Mouse (Mus musculus) neural tube, postnatal 0 days (tissue): ENCODE measurements around the gene Ttc23. TPM values are rescaled to one million over a fixed set of nuclear protein-coding genes. Genes with fewer than 3 reads are reported as not detected.

Experiments
- microRNA-seq: library from miRNA; unstranded; fragments of <30 nt; microRNA quantifications from one replicate; pipeline ENCODE4, GENCODE M21; 2016
- polyA plus RNA-seq: library from polyadenylated mRNA; unstranded; fragments of >200 nt; fragmentation: Nextera tagmentation; extraction: Ambion mirVana; gene quantifications from 2 replicates; pipeline ENCODE4 v1.2.1, GENCODE M21; 2015

The Ttc23 gene
- polyA plus RNA-seq, result 5.6 and 6.3 TPM in 2 replicates

GRCm38 (mm10) chr7:67647277-67647676 is at the start of gene Ttc23:
Gene Ttc23, plus strand, starts transcription at chr7:67647410.

DNA sequence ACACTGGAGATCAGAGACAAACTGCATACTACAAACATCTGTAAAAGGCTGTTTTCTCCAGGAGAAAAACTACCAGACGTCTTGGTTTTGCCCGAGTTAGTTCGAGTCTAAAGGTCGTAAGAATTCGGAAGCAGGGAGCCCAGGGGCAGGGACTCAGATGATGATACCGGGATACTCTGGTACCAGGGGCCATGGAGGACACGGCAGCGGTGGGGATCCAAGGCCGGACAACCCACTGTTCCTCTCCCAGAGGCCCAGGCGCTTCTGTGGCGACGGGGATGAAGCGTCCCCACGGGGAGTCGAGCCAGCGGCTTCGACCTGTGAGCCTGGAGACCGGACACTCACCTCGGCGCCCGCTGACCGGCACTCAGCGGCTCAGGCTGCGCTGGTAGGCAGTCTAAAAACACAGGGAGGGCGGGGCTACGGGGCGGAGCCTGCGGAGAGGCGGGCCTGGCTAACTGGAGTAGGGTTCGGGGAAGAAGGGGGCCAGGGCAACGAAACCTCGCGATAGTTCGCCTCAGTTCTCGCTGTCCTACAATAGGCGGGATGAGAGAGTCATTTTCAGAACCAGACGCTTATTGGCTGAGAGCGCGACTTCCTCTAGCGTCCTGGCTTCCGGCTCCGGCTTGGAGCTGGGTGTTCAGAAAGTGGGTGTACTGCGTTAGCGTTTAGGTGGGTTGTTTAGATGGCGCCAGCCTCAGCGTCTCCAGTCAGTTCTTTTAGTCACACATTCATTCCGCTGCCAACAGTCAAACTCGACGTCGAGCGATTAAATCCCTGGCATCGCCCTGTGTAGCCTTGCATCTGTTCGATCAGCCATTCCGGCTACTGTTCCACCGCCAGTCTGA is 2.2 kb upstream of the Ttc23 start, which contains the start of gene Lrrc28:
Lrrc28 (minus strand) TSS at position 436 of the 848 bp plus-strand sequence.

DNA sequence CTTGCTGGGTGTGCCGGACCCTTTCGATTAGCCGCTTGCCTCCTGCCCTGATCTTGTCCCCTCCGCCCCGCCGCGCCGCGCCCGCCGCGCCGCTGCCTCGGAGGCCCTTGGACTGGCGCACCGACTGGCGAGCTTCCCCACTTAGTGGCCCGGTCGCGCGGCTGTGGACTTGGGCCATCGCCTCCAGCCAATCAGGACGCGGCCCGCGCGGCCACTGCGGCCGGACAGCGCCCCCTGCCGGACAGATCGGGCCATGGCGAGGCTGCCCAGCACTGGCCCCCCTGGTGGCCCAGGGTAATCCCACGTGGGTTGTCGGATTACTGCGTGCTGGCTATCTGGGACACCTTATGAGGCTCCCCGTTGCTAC is 112.4 kb downstream of the Ttc23 start, which contains the start of gene Synm:
Synm (minus strand) TSS at position 114 of the 367 bp plus-strand sequence.

Small RNAs within 50 kb of the gene (microRNA-seq; reads per million reads assigned to microRNA genes)
- not detected for gene Gm23844

Other genes starting within 250 kb of the Ttc23 start
- gene Lrrc28, start 2.1 kb upstream of the Ttc23 start, polyA plus RNA-seq, result 21.7 and 22.6 TPM in 2 replicates
- 9.3 and 9.8 TPM in 2 replicates for gene Synm, start 112.3 kb downstream of the Ttc23 start, polyA plus RNA-seq